Mouse (Mus musculus) telencephalon, adult 2 months (tissue): ENCODE results near the gene Tubgcp2.
A peak's percentile ranks its signal among the peaks of the same experiment; 100 is the strongest.

Experiments
- DNase-seq: peaks from one replicate; pipeline ENCODE4 v3.0.0-alpha.2; 2011; ENCODE audit warnings: low read depth, low spot score

Tubgcp2 gene

DNA sequence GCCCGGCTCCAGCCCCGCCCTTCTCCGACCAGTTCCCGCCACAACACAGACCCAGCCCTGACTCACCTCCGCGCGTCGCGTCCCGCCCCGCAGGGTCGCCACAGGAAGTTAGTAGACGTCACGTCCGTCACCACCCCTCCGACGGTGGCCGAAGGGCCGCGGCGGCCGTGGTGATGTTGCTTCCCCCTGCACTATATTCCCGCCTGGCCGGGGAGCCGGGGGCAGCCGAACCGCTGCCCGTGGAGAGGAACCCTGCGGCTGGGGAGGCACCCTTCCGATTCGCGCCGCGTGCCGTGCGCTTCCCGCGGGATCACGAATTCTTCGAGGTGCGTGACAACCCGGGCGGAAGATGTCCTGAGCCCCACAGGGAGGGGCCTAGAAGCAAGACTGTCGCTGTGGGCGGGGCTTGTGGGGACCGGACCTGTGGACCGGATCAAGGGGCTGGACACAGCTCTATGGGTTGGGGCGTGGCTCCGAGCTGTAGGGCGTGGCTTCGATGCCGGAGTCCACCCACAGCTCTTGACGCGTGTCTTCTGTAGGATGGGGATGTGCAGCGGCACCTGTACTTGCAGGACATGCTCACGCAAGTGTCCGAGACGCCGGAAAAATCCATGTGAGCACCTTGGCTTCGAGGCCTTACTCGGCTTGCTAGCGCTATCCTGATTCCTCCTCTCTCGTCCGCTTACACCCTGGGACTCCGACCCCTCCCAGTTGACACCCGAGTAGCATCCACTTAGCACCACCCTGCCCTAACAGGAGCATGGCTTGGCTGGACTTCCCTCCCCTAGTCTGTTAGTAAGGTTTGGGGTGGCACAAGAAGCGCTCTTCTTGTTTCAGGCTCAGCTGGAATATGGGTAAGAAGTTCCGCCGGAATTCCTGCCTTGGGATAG is at the start of gene Tubgcp2, which contains the start of gene Zfp511:
Tubgcp2 (minus strand) TSS at position 389 of the 890 bp plus-strand sequence.
Zfp511 (plus strand) TSS at position 111 of the 890 bp plus-strand sequence.
- DNase-seq = peak; percentile 95

DNA sequence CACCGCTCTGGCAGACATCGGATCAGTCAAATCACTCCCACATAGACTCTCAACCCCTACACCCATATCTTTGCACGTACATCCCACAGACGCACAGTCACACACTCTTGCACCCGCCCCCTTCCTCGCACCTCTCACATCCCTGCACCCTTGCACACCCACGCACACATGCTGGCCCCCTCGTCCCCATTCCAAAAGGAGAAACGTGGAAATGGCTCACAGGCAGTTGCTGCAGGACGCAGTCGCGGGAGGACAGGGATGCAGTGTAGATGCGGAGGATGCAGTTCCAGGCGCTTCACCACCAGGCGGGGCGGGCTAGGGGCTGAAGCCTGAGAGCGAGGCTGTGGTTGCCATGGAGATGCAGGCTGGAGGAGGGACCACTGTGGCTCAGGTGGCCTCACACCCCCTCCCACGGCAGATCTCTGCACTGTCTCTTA is 45.8 kb upstream of the Tubgcp2 start, which contains the start of gene Caly:
Caly (minus strand) TSS at position 307 of the 437 bp plus-strand sequence.
- DNase-seq = peak; percentile 95

DNA sequence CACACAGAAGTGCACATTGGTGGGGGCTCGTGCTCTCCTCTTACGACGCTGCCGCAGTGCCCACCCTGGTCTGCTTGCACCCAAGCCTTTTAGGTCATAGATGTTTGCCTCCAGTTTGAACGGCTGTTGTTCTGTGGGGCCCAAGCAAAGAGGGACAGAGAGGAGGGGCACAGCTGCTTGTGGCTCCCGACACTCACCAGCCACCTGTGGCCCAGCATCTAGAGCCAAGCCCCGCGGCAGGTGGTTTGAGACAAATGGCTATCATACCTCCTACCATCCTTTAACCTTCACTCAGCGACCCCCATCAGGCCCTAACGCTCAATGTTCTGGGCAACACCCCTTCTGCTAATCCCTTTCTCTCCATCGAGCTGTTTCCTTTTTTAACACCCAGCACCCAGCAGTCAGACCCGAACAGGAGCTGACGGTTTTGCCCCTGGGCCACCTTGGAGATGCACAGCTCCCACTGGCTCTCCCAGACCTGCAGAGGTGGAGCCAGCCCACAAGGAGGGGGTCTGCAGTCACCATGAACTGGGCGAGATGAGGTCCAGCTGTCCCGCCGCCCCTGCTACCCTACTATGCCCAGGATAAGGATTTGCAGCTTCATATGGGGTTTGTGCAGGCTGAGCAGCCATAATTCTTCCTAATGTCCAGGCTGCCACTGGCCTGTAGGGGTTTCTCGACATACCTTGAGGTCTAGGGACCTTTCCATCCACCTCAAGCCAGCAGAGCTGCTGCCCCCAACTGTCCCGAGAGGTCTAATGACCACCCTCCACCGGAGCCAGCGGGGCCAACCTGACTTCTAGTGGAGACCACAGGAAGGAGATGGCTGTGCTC is 45.2 kb upstream of the Tubgcp2 start:
- peak; percentile 43 for DNase-seq

DNA sequence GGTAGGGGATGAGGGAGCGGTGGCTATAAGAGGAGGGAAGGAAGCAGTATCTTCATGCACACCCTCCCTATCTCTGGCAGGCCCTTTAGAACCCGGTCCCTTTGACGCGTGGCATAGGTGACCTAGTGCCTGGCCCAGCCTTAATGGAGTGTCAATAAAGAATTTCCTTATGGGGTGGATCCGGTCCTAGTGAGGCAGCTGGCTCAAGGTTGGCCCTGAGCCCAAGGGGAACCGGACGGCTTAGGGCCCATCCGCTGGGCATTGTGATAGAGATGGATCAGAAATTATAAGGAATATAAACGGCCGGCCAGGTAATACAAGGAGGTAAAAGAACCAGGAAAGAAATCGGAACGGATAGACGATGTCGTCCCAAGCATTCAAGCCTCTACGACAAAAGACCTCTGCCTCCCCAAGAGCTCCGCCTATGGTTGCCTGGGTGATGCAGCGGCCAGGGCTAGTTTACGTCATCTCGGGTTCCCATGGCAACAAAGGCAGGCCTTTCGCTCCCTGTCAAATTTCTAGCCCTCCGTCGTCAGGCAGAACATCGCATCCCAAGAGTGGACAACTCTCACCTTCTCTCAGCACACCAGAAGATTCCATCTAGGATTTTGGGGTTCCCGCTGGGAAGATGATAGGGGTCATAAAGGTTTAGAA is 44.2 kb upstream of the Tubgcp2 start:
- peak; percentile 96 for DNase-seq

DNA sequence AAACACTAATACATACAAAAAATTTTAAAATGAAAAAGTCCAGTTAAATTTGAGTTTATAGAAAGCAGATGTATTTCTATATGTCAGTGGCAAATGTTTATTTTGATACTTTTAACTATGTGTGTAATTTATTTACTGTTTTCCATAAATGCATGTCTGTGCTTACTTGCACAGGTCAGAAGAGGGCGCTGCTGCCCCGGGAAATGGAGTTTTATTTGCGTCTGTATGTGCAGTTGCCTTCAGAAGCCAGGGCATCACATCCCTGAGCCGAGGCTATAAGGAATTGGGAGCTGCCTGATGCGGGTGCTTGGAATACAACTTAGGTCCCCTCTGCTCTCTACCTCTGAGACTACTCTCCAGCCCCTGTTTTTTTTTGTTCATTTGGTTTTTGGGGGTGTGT is 42.2 kb upstream of the Tubgcp2 start:
- peak; percentile 67 for DNase-seq

DNA sequence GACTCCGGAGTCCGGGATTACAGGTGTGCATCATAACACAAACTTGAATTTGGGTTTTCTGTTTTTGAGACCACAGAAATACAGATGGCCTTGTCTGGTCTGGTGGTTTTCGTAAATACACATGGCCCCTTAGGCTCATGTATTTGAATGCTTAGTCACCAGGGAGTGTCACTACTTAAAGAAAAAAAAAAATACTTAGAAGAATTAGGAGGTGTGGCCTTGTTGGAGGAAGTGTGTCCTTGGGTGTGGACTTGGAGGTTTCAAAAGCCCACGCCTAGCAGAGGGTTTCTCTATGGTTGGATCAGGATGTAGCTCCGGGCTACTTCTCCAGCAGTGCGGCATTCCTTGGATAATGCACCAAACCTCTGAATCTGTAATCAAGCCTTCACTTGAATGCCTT is 41.2 kb upstream of the Tubgcp2 start:
- no peak for DNase-seq

DNA sequence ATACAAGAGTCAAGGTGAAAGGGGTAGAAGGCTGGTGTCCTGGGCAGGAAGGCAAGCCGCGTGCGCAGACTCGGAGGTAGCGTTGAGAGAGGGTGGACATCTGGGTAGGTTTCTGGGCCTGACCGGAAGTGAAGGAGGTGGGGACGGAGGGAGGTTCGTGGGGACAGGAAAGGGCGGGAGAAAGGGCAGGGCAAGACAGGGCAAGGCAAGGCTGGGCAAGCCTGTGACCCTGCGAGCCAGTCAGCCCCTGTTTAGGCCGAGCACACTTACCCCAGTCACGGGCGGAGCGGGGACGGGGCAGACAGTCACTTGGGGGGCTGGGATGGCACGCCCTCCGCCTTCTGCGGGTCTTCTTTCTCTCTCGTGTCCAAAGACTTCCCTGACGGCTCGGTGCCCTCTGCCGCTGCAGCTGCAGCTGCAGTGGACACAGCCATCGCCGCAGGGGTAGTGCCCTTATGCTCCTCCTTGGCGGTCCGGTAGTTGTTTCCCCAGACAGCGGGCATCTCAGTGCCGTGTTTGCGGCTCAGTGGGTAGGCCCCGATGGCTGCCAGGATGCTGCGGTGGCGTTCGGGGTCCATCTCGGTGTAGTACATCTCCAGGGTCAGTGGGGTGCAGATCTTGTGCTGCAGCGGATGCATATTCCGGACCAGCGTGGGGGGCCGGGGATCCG is 33.7 kb upstream of the Tubgcp2 start:
- DNase-seq = no peak

DNA sequence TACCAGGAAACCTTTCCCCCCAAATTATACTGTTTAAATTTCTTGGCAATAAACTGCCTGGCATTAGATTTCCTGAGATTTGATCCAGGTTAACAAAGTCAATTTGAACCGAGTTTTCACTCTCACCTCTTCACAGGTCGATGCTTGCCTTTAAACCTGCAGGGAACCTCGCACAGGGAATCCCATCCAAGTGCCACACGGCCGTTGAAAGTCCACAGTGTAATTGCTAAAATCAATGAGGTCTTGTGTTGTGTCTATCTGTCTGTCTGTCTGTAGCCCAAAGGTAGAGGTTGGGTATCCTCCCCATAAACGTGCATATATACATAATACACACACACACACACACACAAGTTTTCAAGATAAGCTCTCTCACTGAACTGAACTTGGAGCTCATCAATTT is 30.9 kb upstream of the Tubgcp2 start:
- DNase-seq = no peak

DNA sequence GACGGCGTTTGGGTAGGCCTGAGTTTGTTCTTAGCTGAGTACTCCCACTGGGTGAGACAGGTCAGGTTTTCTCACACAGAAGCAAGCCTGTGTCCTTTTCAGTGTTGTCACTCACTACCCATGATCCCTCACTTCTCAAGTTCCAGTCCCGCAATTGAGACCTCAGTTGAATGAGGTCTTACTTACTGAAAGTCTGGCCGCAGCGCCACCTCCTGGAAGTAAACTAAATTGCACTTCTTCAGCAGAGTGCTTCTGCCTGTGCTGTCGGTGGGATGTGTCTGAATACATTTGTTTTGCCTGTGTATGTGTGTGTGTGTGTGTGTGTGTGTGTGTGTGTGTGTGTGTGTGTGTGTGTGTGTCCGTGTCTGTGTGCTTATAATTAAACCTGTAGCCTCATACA is 26.6 kb upstream of the Tubgcp2 start:
- no peak for DNase-seq

DNA sequence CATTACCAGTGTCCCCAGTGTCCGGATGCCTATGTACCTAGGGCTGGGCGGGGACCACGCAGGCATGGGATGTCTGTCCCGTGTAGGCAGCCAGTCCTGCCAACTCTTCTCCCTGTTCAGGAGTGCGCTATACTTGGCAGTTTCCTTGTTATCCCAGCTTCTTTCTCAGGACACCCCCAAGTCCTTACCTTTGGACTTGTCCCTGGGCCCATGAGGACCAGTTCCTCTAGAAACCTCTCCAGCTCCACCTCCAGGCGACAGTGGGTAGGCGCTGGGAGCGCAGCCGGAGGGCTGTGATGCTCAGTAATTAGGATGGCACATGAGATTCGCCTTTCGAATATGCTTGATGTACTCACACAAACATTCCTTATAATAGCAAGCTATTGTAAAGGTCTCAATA is 25.8 kb upstream of the Tubgcp2 start:
- DNase-seq = no peak

DNA sequence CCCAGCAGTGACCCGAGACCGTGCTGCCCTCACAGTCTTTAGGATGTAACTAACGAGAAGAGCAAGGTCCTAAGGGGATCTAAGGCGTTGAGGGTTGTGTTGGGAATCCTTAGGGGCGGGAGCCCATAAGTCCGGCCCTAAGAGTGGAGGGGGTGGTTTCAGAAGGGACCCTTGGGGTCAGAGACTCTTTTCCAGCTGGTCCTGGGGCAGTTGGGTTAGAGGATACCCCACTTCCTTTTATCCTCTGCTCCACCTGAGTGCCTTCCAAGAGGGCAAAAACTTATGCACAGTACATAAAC is 25.3 kb upstream of the Tubgcp2 start:
- DNase-seq = no peak

DNA sequence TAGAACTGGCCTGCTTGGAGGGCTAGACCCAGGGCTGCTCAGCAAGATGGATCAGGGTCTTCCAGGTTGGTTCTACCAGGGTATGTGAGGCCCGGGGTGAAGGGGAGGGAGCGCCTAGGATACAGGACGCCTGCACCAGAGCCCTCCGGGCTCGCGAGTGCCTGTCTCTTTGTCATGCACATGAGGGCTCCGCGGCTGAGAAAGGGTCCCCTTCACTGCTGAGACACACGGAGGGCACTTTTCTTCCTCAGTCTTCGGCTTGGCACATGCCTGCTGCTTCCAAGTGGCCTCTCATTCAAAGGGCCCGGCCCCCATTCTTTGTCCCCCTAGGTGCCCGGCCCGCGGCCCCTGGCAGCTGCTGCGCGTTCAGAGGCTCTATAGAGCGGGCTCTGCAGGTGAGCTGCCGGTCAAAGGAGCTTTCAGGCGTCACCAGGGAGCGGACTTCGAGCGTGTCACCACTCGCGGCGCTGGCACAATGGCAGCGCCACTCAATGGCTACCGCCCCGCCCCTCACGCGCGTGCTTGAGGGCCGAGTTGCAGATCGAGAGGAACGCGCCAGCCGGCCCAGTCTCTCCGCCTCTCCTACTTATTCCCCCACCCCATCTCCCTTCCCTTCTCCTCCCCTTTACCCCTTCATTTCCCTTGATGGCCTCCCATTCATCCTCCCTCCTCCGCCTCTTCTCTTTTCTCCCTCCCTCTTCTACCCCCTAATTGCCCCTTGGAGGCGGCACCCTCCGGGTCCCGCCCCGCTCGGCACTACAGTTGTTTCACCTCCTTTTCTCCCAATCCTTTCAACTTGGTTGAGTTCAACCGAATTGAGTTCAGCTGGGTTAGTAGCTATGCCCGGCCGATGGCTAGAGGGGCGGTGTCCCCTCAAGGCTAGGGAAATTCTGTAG is 24.7 kb upstream of the Tubgcp2 start:
- no peak for DNase-seq

DNA sequence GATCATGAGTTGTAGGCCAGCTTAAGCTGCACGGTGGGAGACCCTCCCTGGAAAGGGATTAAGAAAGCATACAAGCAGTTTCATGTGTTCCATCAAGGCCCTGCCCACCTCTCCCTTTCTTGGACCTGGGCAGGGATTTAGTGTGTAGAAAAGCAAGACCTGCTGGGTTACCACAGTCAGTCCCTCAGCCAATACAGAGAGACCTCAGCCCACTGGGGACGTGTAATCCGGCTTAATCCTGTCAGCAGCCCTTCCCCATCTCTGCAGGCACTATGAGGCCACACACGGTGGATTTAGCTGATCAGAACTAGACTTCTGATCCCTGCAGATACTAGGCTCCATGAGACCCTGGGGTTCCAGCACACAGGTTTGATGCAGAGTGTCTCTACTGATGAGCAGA is 23.1 kb upstream of the Tubgcp2 start:
- DNase-seq = no peak

DNA sequence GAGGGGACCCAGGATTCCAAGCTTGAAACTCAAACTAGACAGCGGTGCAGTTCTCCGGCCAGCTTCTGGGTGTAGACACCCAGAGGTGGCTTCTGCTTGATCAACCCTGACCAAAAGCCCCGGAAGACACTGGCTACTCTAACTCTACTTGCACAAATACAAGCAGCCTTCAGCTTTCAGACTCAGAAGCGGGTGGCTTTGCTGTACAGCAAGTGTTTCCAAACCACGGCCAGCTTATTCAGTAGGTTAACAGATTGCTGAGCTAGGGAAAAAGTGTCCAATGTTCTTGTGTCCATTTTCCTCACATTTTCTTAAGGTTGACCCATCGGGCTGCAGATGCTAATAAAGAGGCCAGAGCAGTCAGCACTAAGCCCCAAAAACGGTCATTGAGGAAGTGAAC is 22.1 kb upstream of the Tubgcp2 start:
- no peak for DNase-seq

DNA sequence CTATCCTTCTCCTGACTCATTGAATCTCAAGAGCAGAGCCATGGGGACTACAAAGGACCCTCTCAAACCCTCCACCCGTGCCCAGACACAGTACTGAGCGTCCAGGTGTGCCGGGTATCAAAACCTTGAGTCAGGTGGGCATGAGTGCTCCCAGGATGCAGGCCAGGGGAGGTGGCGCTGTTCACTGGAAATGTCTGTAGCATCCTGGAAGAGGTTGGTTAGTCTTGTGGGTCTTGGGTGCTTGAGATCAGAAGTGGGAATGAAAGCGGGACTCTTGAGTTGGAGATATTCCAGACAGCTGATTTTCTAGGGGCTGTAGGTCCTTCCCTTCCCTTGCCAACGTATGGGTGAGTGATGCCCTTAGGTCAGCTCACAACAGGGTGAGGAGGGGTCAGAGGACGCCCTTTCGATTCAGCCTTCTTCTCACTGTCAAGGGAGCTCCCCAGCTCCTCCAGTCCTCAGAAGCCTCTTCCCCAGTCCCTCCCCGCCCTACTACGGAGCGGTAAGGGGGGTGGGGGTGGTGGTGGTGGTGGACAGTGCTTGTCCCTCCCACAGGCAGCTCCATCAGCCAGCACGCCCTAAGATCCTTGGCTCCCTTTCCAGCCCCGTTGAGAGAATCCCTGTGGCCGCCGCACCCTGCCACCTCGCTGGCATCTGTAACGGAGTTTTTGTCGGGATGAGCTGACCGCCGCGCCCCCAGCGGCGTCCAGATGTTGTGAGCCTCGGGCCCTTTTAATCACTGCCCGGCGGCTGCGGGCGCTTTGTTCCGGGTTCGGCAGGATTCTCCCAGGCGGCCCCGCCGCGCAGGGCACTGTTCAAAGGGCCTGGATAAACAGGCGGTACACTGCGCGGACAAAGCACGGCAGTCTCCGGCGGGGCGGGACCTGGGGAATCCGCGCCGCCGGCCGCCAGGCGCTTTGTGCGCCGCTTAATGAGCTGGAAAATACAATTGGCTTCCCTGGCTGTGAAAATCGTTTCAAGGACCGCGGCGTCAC is 21.2 kb upstream of the Tubgcp2 start:
- no peak for DNase-seq

DNA sequence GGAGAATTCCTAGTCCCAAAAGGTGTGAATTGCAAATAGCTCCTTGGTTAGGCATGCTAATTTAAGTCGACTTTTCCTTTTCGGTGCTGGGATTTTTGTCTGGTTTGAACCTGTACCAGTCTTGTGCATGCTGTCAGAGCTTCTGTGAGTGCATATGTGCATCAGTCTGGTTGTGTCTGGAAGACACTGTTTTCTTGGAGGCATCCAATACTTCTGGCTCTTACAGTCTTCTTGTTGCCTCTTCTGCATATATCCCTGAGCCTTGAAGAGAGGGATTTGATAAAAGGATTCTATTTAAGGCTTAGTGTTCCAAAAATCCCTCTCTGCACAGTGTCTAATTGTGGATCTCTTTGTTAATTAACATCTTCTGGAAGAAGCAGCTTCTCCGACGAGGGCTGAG is 17.7 kb upstream of the Tubgcp2 start:
- peak; percentile 70 for DNase-seq

DNA sequence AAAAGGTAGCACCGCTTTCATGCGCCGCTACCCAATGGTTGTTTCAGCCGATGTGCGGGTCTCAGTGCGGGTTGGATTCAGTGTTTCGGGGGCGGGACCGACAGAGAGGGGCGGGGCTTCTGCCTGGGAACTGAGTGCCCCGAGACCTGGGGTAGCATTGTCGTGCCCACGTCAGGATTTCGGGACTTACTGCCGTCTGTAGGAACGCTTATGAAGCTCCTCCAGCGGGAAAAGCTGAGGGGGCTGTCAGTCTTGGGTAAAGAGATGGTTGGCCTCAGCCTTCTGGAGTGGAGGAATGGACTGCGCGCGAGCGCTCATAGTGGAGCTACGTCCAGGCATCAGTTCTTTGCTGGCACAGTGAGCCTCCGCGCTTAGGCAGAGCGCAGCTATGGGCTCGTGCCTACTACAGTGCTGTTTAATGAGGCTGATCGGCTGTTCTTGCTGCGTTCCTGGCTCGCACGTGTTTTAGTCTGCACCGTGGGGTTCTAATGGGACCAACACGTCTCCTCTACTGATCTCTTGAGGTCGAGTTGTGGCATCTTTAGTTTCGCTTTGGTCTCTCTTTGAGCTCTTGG is 12.7 kb upstream of the Tubgcp2 start:
- DNase-seq = no peak

DNA sequence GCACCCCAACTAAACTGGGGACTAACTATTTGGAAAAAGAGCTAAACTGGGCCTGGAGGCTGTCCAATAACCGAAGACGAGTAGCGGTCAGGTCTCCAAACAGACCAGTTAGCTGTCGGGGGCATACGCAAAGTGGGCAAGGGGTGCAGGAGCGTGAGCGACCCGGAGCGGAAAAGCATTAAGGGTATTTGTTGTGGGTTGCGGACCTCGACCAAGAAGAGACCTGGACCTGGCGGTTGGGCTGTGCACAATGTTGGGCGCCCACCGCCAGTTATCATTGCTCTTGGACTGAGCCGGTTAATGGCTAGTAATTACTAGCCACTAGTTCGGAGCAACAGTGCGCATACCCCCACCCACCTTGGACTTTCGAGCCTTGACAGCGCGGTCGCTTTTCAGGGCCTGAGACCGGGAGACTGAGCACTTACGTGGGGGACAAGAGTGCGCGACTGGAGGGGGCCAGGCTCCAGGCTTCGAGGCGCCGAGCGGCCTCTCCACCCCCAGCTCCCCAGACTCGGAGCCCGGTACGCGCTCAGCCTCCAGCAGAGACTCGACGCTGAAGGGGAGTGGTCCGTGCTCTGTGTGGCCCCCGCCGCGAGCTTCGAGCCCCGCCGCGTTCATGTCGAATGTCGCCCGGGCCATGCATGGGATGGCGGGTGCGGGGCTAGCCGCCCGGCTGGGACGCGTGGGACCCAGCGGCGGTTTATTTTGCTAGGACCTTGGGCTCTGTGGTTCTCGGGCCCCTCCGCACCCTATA is 12.1 kb upstream of the Tubgcp2 start, which contains the start of gene Msx3:
Msx3 (minus strand) TSS at position 729 of the 754 bp plus-strand sequence.
- DNase-seq = no peak
